Mouse (Mus musculus) lung, postnatal 36 days (tissue): ENCODE measurements around the gene Rngtt.

Experiments used
- DNase-seq: peaks from one replicate; pipeline ENCODE4 v3.0.0; 2022; ENCODE audit warnings: mixed read lengths

The Rngtt gene

GRCm38 (mm10) chr4:33524481-33525141 is 214.5 kb downstream of the Rngtt start:
- peak; percentile 40 for DNase-seq

GRCm38 (mm10) chr4:33525272-33525671 is 215.2 kb downstream of the Rngtt start:
- no peak for DNase-seq

- DNase-seq = no peak
These were observed 216.0 kb downstream of the Rngtt start for GRCm38 (mm10) chr4:33526092-33526491.

- DNase-seq = no peak
These were observed 216.6 kb downstream of the Rngtt start for GRCm38 (mm10) chr4:33526675-33527074.

- DNase-seq = no peak
These were observed 222.5 kb downstream of the Rngtt start for GRCm38 (mm10) chr4:33532596-33532995.

- no peak for DNase-seq
These were observed 234.9 kb downstream of the Rngtt start for GRCm38 (mm10) chr4:33544755-33545576.

GRCm38 (mm10) chr4:33545577-33545879 is 235.4 kb downstream of the Rngtt start:
- DNase-seq = peak; percentile 38

GRCm38 (mm10) chr4:33546278-33546677 is 236.2 kb downstream of the Rngtt start:
- DNase-seq = no peak

GRCm38 (mm10) chr4:33547315-33547929 is 237.3 kb downstream of the Rngtt start:
- DNase-seq = no peak

- DNase-seq = no peak
These were observed 239.5 kb downstream of the Rngtt start for GRCm38 (mm10) chr4:33549606-33550005.
